Mouse (Mus musculus) midbrain, embryonic 11.5 days (tissue): ENCODE measurements around the gene Ghdc. TPM values are rescaled to one million over a fixed set of nuclear protein-coding genes. Genes with fewer than 3 reads are reported as not detected.
A peak's percentile ranks its signal among the peaks of the same experiment; 100 is the strongest.

Experiments
- ATAC-seq: fragments of 200-750 bp; cut with Nextera tagmentation; 2 replicates; pipeline ENCODE4 v1.8.0; 2017; ENCODE audit warnings: moderate TSS enrichment, moderate library complexity; ENCODE audit not compliant: low FRiP score
- DNase-seq: peaks from one replicate; pipeline ENCODE4 v3.0.0; 2015; ENCODE audit warnings: low spot score; ENCODE audit errors: missing footprints
- H3K27ac ChIP-seq: fragments of 300-500 bp; sonication (generic); 2 replicates; pipeline ENCODE4 v1.5.1; 2014; ENCODE audit warnings: low read depth, low read length
- H3K27me3 ChIP-seq: fragments of 300-500 bp; sonication (generic); 2 replicates; pipeline ENCODE4 v1.6.1; 2014; ENCODE audit warnings: mild to moderate bottlenecking, low read length, moderate library complexity, mixed read lengths; ENCODE audit not compliant: control insufficient read depth, insufficient read depth
- H3K36me3 ChIP-seq: fragments of 300-500 bp; sonication (generic); 2 replicates; pipeline ENCODE4 v1.6.1; 2014; ENCODE audit warnings: mild to moderate bottlenecking, low read length, moderate library complexity, mixed read lengths; ENCODE audit not compliant: control insufficient read depth, insufficient read depth
- H3K4me1 ChIP-seq: fragments of 300-500 bp; sonication (generic); 2 replicates; pipeline ENCODE4 v1.6.1; 2014; ENCODE audit warnings: low read length; ENCODE audit not compliant: control insufficient read depth, insufficient read depth
- H3K4me2 ChIP-seq: fragments of 300-500 bp; sonication (generic); 2 replicates; pipeline ENCODE4 v1.6.1; 2014; ENCODE audit warnings: mild to moderate bottlenecking, moderate library complexity
- H3K4me3 ChIP-seq: fragments of 300-500 bp; sonication (generic); 2 replicates; pipeline ENCODE4 v1.5.1; 2014; ENCODE audit warnings: low read depth, low read length
- H3K9ac ChIP-seq: fragments of 300-500 bp; sonication (generic); 2 replicates; pipeline ENCODE4 v1.6.1; 2014; ENCODE audit warnings: low read length
- H3K9me3 ChIP-seq: fragments of 300-500 bp; sonication (generic); 2 replicates; pipeline ENCODE4 v1.6.1; 2016; ENCODE audit warnings: low read length; ENCODE audit not compliant: control insufficient read depth
- WGBS: fragments of 180-500 bp; shearing (Covaris S2); extraction: QIAGEN DNeasy Blood & Tissue Kit; methylation state at CpG from one replicate; pipeline ENCODE4 v1.1.7; 2014; 5-methylcytosine and 5-hydroxymethylcytosine counted together
- polyA plus RNA-seq: library from polyadenylated mRNA; unstranded; fragments of >200 nt; fragmentation: Nextera tagmentation; extraction: Ambion mirVana; gene quantifications from 2 replicates; pipeline ENCODE4 v1.2.1, GENCODE M21; 2014

Ghdc gene
- polyA plus RNA-seq, 1 experiment from 2014 or later = 1.3 TPM

DNA sequence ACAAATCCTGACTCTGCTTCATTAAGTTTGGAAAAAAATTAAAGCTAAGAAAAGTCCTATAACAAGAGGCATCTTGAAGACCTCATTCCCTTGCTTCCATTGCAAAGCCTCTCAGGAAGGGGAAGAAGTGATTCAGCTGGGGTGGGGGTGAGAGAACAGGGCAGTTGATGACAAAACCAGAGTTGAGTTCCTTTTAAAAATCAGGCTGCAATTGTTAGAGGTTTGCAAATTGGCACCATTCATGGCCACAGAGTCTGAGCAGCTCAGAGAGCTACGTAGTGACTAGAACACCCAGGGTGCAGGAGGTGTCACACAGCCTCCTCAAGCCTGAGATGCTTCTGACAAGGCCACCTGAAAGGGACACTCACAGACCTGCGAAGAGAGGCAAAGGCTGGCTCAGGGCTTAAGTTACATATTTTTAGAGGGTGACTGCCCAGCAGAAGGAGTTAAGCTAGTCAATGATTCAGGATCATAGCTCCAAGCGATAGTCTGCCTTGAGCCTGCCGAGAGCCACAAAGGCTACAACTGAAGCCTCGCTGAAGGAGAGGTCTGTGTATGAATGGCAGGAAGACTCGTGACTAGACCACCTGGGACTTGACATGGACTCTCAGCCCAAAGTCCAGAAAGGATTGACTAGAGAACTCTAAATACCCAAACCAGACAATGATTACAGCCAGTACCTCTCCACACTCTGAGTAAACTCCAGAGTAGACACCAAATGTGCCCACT lies 40.1 kb downstream of the Ghdc start:
- no peak for ATAC-seq
- Histone ChIP-seq H3K9ac (no peak overlapping the region), H3K9me3 (no peaks in the 10 kb centered on the region), H3K27me3 (no peaks in the 10 kb centered on the region), H3K4me3 (no peak overlapping the region), H3K4me1 (no peaks in the 10 kb centered on the region), H3K4me2 (no peak overlapping the region), H3K27ac (no peak overlapping the region), H3K36me3 (no peaks in the 10 kb centered on the region)
- WGBS = 87% methylated on average over 6 of the region's 6 CpGs
- no peak for DNase-seq

DNA sequence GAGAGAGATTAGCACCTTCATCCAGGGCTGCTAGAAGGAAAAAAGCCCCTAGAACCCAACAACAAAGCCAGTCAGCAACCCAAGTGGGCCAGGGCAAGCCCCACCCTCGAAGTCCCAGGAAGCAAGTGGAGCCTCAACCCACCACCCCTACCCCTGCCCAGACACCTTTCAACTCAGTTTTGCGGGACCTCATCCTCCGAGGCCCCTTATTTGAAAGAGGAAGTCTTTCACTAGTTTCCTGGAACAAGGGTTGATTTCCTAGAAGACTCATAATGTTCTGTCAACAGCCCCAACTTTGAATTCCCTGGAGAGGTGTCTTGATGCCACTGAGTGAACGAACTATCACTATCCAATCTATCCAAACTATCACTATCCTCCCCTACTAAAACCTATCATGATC lies 40.8 kb downstream of the Ghdc start:
- H3K9me3 ChIP-seq = no peaks in the 10 kb centered on the region
- H3K36me3 ChIP-seq = no peaks in the 10 kb centered on the region
- H3K4me1 ChIP-seq = no peaks in the 10 kb centered on the region
- no peak overlapping the region for H3K9ac ChIP-seq
- H3K27ac ChIP-seq = no peak overlapping the region
- no peak overlapping the region for H3K4me2 ChIP-seq
- H3K4me3 ChIP-seq = no peak overlapping the region
- 92% methylated on average over 4 of the region's 4 CpGs for WGBS
- ATAC-seq (no peak), DNase-seq (no peak)
- H3K27me3 ChIP-seq = no peaks in the 10 kb centered on the region

DNA sequence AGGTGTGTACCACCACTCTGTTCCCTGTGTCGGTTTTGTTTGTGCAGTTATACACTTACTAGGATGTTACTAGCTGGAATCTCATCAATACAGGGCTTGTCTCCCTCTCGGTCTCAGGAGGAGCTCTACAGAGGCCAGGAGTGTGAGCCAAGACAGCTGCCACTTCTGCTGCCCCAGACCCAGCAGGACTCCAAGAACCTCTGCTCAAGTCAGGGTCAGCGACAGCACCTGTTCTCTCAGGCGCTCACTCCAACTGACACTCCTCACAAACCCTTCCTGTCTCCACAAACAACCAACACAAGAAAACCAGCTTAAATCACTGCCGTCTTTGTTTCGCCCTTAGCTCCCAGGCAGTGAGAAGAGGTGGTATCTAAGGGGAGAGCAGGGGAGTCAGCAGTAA lies 42.2 kb downstream of the Ghdc start:
- Histone ChIP-seq H3K27me3 (no peaks in the 10 kb centered on the region), H3K9ac (no peak overlapping the region), H3K27ac (no peak overlapping the region), H3K36me3 (no peaks in the 10 kb centered on the region), H3K4me1 (no peaks in the 10 kb centered on the region), H3K4me2 (no peak overlapping the region), H3K4me3 (no peak overlapping the region), H3K9me3 (no peaks in the 10 kb centered on the region)
- ATAC-seq (no peak), DNase-seq (no peak)
- WGBS = 95% methylated on average over 6 of the region's 6 CpGs

DNA sequence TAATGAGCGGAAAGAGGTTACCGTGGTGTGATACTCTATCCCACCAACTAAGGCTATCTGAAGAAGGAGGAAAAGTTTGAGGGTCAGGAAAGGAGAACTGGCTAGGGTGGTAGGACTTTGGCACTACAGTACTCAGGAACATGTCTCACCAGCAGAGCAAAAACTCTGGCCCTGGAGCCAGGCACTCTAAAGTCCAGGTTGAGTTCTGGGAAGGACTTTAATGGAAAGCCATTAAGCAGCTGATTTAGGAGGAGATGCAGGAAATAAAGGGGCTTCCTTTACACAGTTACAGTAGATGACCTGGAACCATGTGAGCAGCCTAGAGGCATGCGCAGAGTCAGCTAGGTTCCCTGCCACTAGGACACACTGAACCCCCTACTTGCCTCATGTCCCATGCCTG lies 43.6 kb downstream of the Ghdc start:
- H3K4me2 ChIP-seq = no peak overlapping the region
- WGBS = 95% methylated on average over 3 of the region's 3 CpGs
- DNase-seq = no peak

DNA sequence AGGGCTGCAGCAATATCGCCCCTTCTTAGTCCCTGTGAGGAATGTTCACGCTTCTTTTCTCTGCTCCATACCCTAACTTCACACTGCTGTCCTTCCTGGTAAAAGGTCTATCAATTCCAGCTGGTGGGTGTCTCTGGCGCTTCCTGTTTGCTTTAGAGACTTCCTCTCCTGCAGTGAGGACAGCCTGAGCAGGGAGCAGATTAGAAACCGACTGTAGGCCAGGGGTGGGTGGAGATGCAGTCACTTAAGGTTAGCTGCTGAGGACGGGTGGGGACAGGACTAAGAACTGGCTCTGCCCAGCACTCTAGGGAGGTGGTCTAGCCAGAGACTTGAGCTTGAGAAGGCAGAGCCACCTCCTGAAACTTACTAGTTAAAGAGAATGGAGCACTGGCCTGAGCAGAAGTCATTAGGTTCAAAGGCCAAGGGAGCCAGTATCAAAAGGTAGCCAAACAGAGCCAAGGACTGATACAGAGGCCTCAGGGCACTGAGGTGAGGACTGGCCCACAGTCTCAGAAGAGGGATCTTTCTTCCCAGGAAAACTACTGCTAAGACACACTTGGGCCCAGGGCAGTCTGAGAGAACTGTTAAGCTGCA lies 45.7 kb downstream of the Ghdc start:
- Histone ChIP-seq H3K9me3 (no peaks in the 10 kb centered on the region), H3K27ac (no peak overlapping the region), H3K4me3 (no peak overlapping the region), H3K4me1 (peaks cover 4% of the 10 kb centered on the region; the same call in 1 of the 2 replicates), H3K27me3 (no peaks in the 10 kb centered on the region), H3K4me2 (no peak overlapping the region), H3K9ac (no peak overlapping the region), H3K36me3 (no peaks in the 10 kb centered on the region)
- ATAC-seq = no peak
- 54% methylated on average over 5 of the region's 5 CpGs for WGBS
- DNase-seq = no peak

More for the DNA sequence above, 43.6 kb downstream of the Ghdc start:
- no peaks in the 10 kb centered on the region for H3K4me1 ChIP-seq
- H3K4me3 ChIP-seq = no peak overlapping the region
- H3K36me3 ChIP-seq = no peaks in the 10 kb centered on the region
- no peak overlapping the region for H3K9ac ChIP-seq
- no peaks in the 10 kb centered on the region for H3K9me3 ChIP-seq
- no peak for ATAC-seq
- H3K27ac ChIP-seq = no peak overlapping the region
- H3K27me3 ChIP-seq = no peaks in the 10 kb centered on the region

DNA sequence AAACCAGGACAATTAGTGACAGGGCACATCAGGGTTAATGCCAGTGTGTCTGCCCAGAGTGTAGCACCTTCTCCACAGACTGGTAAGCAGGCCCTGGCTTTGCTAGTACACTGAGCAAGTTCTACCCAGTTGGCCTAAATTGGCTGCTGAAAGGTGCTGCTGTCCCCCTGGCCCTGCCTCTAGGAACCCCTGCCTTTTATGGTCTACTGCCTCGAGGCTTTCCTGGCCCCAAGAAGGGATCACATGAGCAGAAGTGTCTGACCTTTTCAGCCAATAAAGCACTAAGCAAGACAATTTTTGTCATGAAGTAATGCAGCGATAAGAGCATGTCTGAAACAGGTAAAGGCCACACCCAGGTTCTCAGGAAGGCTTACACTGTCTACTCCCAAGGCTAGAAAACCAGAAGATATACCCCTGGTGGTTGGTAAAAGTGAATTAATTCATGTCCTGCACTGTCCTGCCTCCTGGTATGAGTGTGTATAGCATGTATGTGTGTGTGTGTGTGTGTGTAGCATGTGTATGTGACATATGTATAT lies 48.2 kb downstream of the Ghdc start:
- Histone ChIP-seq H3K27ac (no peak overlapping the region), H3K36me3 (peaks cover 5% of the 10 kb centered on the region; the same call in 1 of the 2 replicates), H3K4me1 (peaks cover 4% of the 10 kb centered on the region; the same call in 1 of the 2 replicates), H3K4me2 (no peak overlapping the region), H3K9ac (no peak overlapping the region), H3K27me3 (no peaks in the 10 kb centered on the region), H3K9me3 (no peaks in the 10 kb centered on the region), H3K4me3 (no peak overlapping the region)
- 69% methylated on average over 2 of the region's 2 CpGs for WGBS
- ATAC-seq (no peak), DNase-seq (no peak)

DNA sequence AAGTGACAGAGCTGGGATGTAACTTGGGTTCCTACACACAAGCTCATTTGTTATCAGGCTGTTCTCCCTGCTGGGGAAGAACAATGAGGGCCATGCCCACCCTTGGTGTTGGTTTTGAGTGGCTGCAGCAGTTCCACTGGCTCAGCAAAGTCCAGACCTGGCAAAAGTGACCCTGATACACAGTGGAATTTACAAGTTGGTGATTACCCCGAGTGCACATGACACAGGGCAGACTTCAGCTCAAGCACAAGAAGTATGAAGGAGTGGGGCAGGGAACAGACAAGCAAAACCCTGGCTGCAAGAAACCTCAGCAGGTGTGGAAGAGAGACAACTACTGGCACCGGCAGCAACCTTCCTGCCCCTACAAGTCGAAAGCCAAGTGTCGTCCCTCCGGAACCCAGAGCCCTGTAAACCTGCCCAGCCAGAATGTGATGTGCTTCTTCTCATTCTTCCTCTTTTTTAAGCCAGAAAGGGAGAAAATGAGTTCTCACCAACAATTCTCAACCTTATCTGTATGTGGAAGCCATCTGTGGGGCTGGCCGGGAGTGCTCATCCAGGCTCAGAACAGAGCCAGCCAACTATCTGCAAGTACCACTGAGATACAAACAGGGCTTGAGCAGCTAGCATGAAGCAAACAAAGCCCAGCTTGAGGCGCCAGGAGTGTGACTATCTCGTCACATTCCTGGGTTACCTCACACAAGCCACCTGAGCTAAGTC lies 48.8 kb downstream of the Ghdc start:
- 0 out of 2 replicates have a peak overlapping the region, but pooled peaks have one; percentile 5 for H3K9ac ChIP-seq
- ATAC-seq (no peak), DNase-seq (no peak)
- H3K27ac ChIP-seq = no peak overlapping the region
- peaks cover 4% of the 10 kb centered on the region; the same call in 1 of the 2 replicates for H3K4me1 ChIP-seq
- no peaks in the 10 kb centered on the region for H3K9me3 ChIP-seq
- 71% methylated on average over 8 of the region's 8 CpGs for WGBS
- no peaks in the 10 kb centered on the region for H3K27me3 ChIP-seq
- H3K36me3 ChIP-seq = peaks cover 10% of the 10 kb centered on the region; the same call in 1 of the 2 replicates
- no peak overlapping the region for H3K4me3 ChIP-seq
- no peak overlapping the region for H3K4me2 ChIP-seq

DNA sequence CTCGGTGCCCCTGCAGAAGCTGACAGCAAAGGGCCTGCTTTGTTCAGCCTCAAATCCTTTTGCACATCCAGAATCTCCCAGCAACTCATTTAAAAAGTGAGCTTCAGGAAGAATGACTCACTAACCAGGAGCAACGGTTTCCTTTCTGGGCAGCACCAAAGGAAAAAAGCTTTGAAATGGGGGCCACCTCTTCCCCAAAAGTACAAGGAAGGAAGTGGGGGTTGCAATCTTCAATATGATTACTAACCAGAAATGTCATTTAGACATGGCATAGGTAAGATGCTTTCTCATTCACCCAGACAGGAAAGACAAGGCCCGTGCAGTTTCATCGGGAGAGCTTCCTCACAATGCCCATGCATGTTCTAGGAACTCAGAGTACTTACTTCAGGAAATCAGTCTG lies 49.5 kb downstream of the Ghdc start:
- Histone ChIP-seq H3K4me2 (no peak overlapping the region), H3K4me1 (peaks cover 4% of the 10 kb centered on the region; the same call in 1 of the 2 replicates), H3K27ac (no peak overlapping the region), H3K9ac (no peak overlapping the region), H3K9me3 (no peaks in the 10 kb centered on the region), H3K27me3 (no peaks in the 10 kb centered on the region), H3K4me3 (no peak overlapping the region), H3K36me3 (peaks cover 11% of the 10 kb centered on the region; the same call in 1 of the 2 replicates)
- ATAC-seq (no peak), DNase-seq (no peak)
- 63% methylated on average over 4 of the region's 4 CpGs for WGBS

DNA sequence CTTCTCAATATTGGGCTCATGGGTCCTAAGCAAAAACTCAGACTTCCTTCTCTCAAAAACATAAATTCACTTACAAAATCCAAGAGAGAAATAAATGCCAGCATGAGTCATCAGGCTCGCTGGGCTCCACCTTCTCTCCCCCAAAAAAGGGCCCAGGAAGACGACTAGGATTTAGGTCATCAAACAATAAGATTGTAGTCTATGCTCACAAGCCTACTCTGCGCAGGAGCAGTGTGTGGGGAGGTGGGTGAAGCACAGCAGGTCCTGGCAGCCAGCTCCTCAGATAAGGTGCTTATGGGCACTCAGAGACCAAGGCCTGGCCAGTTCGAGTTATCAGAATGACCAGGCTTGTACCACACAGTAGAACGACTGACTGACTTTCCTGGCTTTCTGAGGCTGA lies 50.4 kb downstream of the Ghdc start:
- H3K4me1 ChIP-seq = peaks cover 4% of the 10 kb centered on the region; the same call in 1 of the 2 replicates
- H3K27ac ChIP-seq = no peak overlapping the region
- 76% methylated on average over 5 of the region's 5 CpGs for WGBS

More for the DNA sequence above, 50.4 kb downstream of the Ghdc start:
- ATAC-seq (no peak), DNase-seq (no peak)
- no peaks in the 10 kb centered on the region for H3K27me3 ChIP-seq
- peaks cover 15% of the 10 kb centered on the region; the same call in 1 of the 2 replicates for H3K36me3 ChIP-seq
- no peak overlapping the region for H3K4me2 ChIP-seq
- no peak overlapping the region for H3K9ac ChIP-seq
- no peaks in the 10 kb centered on the region for H3K9me3 ChIP-seq
- H3K4me3 ChIP-seq = no peak overlapping the region
